Mouse (Mus musculus): Measurements from ENCODE around the gene Ap1s1. TPM values are rescaled to one million over a fixed set of nuclear protein-coding genes. Genes with fewer than 3 reads are reported as not detected.
A peak's percentile ranks its signal among the peaks of the same experiment; 100 is the strongest.

The Ap1s1 gene
- polyA plus RNA-seq, 1 experiment from 2014 or later: 146 TPM

- WGBS: 73% methylated on average over 7 of the region's 7 CpGs
Measured at GRCm38 (mm10) chr5:137077187-137077586, 31.3 kb upstream of the Ap1s1 start.

GRCm38 (mm10) chr5:137076191-137076930 lies 30.4 kb upstream of the Ap1s1 start:
- H3K27me3 ChIP-seq (ENCODE audit: control insufficient read depth, insufficient read depth, low read length): no peaks in the 10 kb centered on the region
- peaks cover 4% of the 10 kb centered on the region; the same call in 1 of the 2 replicates for H3K4me1 ChIP-seq (replicated peaks; ENCODE audit: control insufficient read depth, insufficient read depth)
- H3K9me3 ChIP-seq (ENCODE audit: control insufficient read depth, low read length): no peaks in the 10 kb centered on the region
- DNase-seq (ENCODE audit: low spot score): peak; percentile 52
- peak overlapping the region; percentile 84 for H3K27ac ChIP-seq (replicated peaks)
- peak; percentile 55; the same call in 1 of the 2 replicates for ATAC-seq (ENCODE audit: low FRiP score, low TSS enrichment)
- no peak for TF ChIP-seq EP300 (optimal IDR thresholded peaks at IDR 0.05)
- TF ChIP-seq CTCF (IDR thresholded peaks at IDR 0.05; ENCODE audit: low read depth): no peak
- H3K9ac ChIP-seq (ENCODE audit: low read length): no peak overlapping the region
- 27% methylated on average over 12 of the region's 12 CpGs for WGBS
- H3K4me2 ChIP-seq (replicated peaks; ENCODE audit: low read depth): no peak overlapping the region
- H3K36me3 ChIP-seq (ENCODE audit: control insufficient read depth, insufficient read depth, low read length): no peaks in the 10 kb centered on the region
- no peak overlapping the region for H3K4me3 ChIP-seq (ENCODE audit: low read depth, low read length)

More at GRCm38 (mm10) chr5:137077187-137077586, 31.3 kb upstream of the Ap1s1 start:
- H3K27me3 ChIP-seq (ENCODE audit: control insufficient read depth, insufficient read depth, low read length): no peaks in the 10 kb centered on the region
- H3K9ac ChIP-seq (ENCODE audit: low read length): no peak overlapping the region
- H3K9me3 ChIP-seq (ENCODE audit: control insufficient read depth, low read length): no peaks in the 10 kb centered on the region
- no peak for DNase-seq (ENCODE audit: low spot score)
- no peaks in the 10 kb centered on the region for H3K36me3 ChIP-seq (ENCODE audit: control insufficient read depth, insufficient read depth, low read length)
- H3K4me3 ChIP-seq (ENCODE audit: low read depth, low read length): no peak overlapping the region
- TF ChIP-seq EP300 (optimal IDR thresholded peaks at IDR 0.05): no peak
- ATAC-seq (ENCODE audit: low FRiP score, low TSS enrichment): no peak
- no peak overlapping the region for H3K4me2 ChIP-seq (replicated peaks; ENCODE audit: low read depth)
- peaks cover 4% of the 10 kb centered on the region; the same call in 1 of the 2 replicates for H3K4me1 ChIP-seq (replicated peaks; ENCODE audit: control insufficient read depth, insufficient read depth)
- peak overlapping the region; percentile 84 for H3K27ac ChIP-seq (replicated peaks)

- peaks cover 4% of the 10 kb centered on the region; the same call in 1 of the 2 replicates for H3K4me1 ChIP-seq (replicated peaks; ENCODE audit: control insufficient read depth, insufficient read depth)
- no peaks in the 10 kb centered on the region for H3K9me3 ChIP-seq (ENCODE audit: control insufficient read depth, low read length)
- DNase-seq (ENCODE audit: low spot score) (no peak), ATAC-seq (ENCODE audit: low FRiP score, low TSS enrichment) (no peak)
- H3K9ac ChIP-seq (ENCODE audit: low read length): no peak overlapping the region
- H3K4me2 ChIP-seq (replicated peaks; ENCODE audit: low read depth): no peak overlapping the region
- no peak overlapping the region for H3K4me3 ChIP-seq (ENCODE audit: low read depth, low read length)
- H3K36me3 ChIP-seq (ENCODE audit: control insufficient read depth, insufficient read depth, low read length): no peaks in the 10 kb centered on the region
- H3K27ac ChIP-seq (replicated peaks): peak overlapping the region; percentile 84
- no peaks in the 10 kb centered on the region for H3K27me3 ChIP-seq (ENCODE audit: control insufficient read depth, insufficient read depth, low read length)
- WGBS: 62% methylated on average over 6 of the region's 6 CpGs
- no peak for TF ChIP-seq EP300 (optimal IDR thresholded peaks at IDR 0.05)
- TF ChIP-seq CTCF (IDR thresholded peaks at IDR 0.05; ENCODE audit: low read depth): no peak
Measured at GRCm38 (mm10) chr5:137075726-137076125, 29.8 kb upstream of the Ap1s1 start.

GRCm38 (mm10) chr5:137074191-137074651 lies 28.3 kb upstream of the Ap1s1 start:
- Histone ChIP-seq H3K27me3 (ENCODE audit: control insufficient read depth, insufficient read depth, low read length) (no peaks in the 10 kb centered on the region), H3K36me3 (ENCODE audit: control insufficient read depth, insufficient read depth, low read length) (no peaks in the 10 kb centered on the region), H3K9ac (ENCODE audit: low read length) (no peak overlapping the region), H3K4me1 (replicated peaks; ENCODE audit: control insufficient read depth, insufficient read depth) (peaks cover 4% of the 10 kb centered on the region; the same call in 1 of the 2 replicates), H3K9me3 (ENCODE audit: control insufficient read depth, low read length) (no peaks in the 10 kb centered on the region), H3K4me2 (replicated peaks; ENCODE audit: low read depth) (no peak overlapping the region), H3K4me3 (ENCODE audit: low read depth, low read length) (no peak overlapping the region), H3K27ac (replicated peaks) (peak overlapping the region; percentile 35; the same call in 1 of the 2 replicates)
- TF ChIP-seq CTCF (IDR thresholded peaks at IDR 0.05; ENCODE audit: low read depth) (no peak), EP300 (optimal IDR thresholded peaks at IDR 0.05) (no peak)
- WGBS: 29% methylated on average over 6 of the region's 6 CpGs
- ATAC-seq (ENCODE audit: low FRiP score, low TSS enrichment) (no peak), DNase-seq (ENCODE audit: low spot score) (no peak)

- Histone ChIP-seq H3K4me3 (ENCODE audit: low read depth, low read length) (no peak overlapping the region), H3K27ac (replicated peaks) (peak overlapping the region; percentile 84; the same call in 1 of the 2 replicates), H3K4me2 (replicated peaks; ENCODE audit: low read depth) (no peak overlapping the region), H3K9ac (ENCODE audit: low read length) (no peak overlapping the region), H3K4me1 (replicated peaks; ENCODE audit: control insufficient read depth, insufficient read depth) (peaks cover 4% of the 10 kb centered on the region; the same call in 1 of the 2 replicates), H3K36me3 (ENCODE audit: control insufficient read depth, insufficient read depth, low read length) (no peaks in the 10 kb centered on the region), H3K9me3 (ENCODE audit: control insufficient read depth, low read length) (no peaks in the 10 kb centered on the region), H3K27me3 (ENCODE audit: control insufficient read depth, insufficient read depth, low read length) (no peaks in the 10 kb centered on the region)
- no peak for DNase-seq (ENCODE audit: low spot score)
- 90% methylated on average over 8 of the region's 8 CpGs for WGBS
- no peak for TF ChIP-seq CTCF (IDR thresholded peaks at IDR 0.05; ENCODE audit: low read depth)
- no peak for TF ChIP-seq EP300 (optimal IDR thresholded peaks at IDR 0.05)
- no peak for ATAC-seq (ENCODE audit: low FRiP score, low TSS enrichment)
Measured at GRCm38 (mm10) chr5:137073141-137073540, 27.2 kb upstream of the Ap1s1 start.

Data from stomach, postnatal 0 days (tissue).